Mouse (Mus musculus): Measurements from ENCODE around the gene Gm20388.

GRCm38 (mm10) chr8:121642804-121643203, 1732.2 kb downstream of the Gm20388 start:
- TF ChIP-seq CTCF (IDR thresholded peaks at IDR 0.05; ENCODE audit: low read depth) (no peak), EP300 (IDR thresholded peaks at IDR 0.05; ENCODE audit: low read depth) (no peak)

Measured in liver, embryonic 14.5 days (tissue).